Mouse (Mus musculus): ENCODE measurements around the gene Zpr1. TPM values are rescaled to one million over a fixed set of nuclear protein-coding genes. Genes with fewer than 3 reads are reported as not detected.

Zpr1 gene
- 23.4 and 27.4 TPM in 2 replicates for polyA plus RNA-seq (2015; fragmentation: Nextera tagmentation; extraction: Ambion mirVana)

DNA sequence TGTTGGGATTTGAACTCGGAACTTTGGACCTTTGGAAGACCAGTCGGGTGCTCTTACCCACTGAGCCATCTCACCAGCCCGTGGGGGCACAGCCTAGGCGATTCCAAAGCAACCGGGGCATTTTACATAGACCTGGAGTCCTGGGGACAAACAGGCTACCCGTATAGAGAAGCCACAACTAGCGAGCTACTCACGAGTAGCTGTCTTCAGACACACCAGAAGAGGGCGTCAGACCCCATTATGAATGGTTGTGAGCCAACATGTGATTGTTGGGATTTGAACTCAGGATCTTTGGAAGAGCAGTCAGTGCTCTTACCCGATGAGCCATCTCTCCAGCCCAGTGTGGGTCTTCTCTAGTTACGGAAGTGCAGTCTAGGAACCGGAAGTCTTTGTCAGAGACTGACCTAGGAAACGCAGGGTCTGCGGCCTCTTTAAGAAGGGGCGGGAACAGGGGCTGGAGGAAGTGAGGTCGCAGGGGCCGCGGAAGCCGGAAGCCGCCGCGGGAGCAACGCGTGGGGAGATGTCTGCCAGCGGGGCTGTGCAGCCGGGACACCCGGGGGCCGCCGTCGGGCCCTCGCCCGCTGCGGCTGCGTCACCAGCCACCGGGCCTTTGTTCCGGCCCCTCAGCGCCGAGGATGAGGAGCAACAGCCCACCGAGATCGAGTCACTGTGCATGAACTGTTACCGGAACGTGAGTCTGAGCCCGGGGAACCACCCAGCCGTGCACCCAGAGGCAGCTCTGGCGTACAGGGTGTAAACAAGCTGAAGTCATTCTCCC, at the start of gene Zpr1:
Zpr1 (plus strand) TSS at position 388 of the 778 bp plus-strand sequence.
- H3K4me3 ChIP-seq (replicated peaks), result peak within 1 kb of the TSS; percentile 90
- no peaks in the 10 kb centered on the region for H3K9me3 ChIP-seq (replicated peaks)
- H3K27ac ChIP-seq (replicated peaks), result peak within 1 kb of the TSS; percentile 72
- H3K27me3 ChIP-seq, result peaks cover 14% of the 10 kb centered on the region; the same call in 1 of the 2 replicates
- peak; percentile 89 for ATAC-seq (ENCODE audit: insufficient read depth)
- H3K36me3 ChIP-seq (replicated peaks), result peaks cover 36% of the 10 kb centered on the region
- WGBS (ENCODE audit: insufficient replicate concordance), result 2% methylated on average over 45 of the region's 45 CpGs
- H3K9ac ChIP-seq, result peak within 1 kb of the TSS; percentile 68
- H3K4me1 ChIP-seq (replicated peaks), result peaks cover 24% of the 10 kb centered on the region
- peak within 1 kb of the TSS; percentile 85 for H3K4me2 ChIP-seq

DNA sequence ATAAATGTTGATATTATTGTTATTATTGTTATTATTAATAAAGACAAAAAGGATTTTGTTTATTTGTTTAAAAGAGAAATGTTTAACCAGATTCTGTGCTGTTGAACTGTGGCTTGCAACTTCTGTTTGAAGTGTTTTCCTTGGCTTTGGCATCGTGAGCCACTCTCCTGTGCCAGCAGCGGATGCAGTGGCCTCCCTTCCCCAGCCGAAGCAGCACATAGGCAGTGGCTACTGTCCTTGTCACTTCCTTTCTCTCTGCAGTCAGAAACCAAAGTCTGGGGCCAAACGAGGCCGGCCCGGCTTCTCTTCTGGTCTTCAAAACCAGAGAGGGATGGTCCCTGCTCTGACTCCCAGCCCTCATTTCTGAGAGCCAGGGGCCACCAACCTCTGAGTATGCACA, 49.8 kb upstream of the Zpr1 start:
- Histone ChIP-seq H3K4me3 (replicated peaks) (no peak overlapping the region), H3K9me3 (replicated peaks) (no peaks in the 10 kb centered on the region), H3K36me3 (replicated peaks) (peaks cover 21% of the 10 kb centered on the region; the same call in 1 of the 2 replicates), H3K27me3 (no peaks in the 10 kb centered on the region), H3K4me2 (no peak overlapping the region), H3K9ac (no peak overlapping the region), H3K27ac (replicated peaks) (no peak overlapping the region), H3K4me1 (replicated peaks) (peaks cover 32% of the 10 kb centered on the region)
- ATAC-seq (ENCODE audit: insufficient read depth), result no peak
- WGBS (ENCODE audit: insufficient replicate concordance), result 66% methylated on average over 6 of the region's 6 CpGs

GRCm38 (mm10) chr9:46224101-46224500, 48.8 kb upstream of the Zpr1 start:
- no peaks in the 10 kb centered on the region for H3K27me3 ChIP-seq
- H3K4me3 ChIP-seq (replicated peaks), result no peak overlapping the region
- H3K9me3 ChIP-seq (replicated peaks), result no peaks in the 10 kb centered on the region
- no peak for ATAC-seq (ENCODE audit: insufficient read depth)
- H3K9ac ChIP-seq, result no peak overlapping the region
- peaks cover 33% of the 10 kb centered on the region for H3K4me1 ChIP-seq (replicated peaks)
- peaks cover 21% of the 10 kb centered on the region; the same call in 1 of the 2 replicates for H3K36me3 ChIP-seq (replicated peaks)
- 65% methylated on average over 3 of the region's 3 CpGs for WGBS (ENCODE audit: insufficient replicate concordance)
- no peak overlapping the region for H3K4me2 ChIP-seq
- H3K27ac ChIP-seq (replicated peaks), result peak overlapping the region; percentile 45; the same call in 1 of the 2 replicates

- H3K4me2 ChIP-seq, result no peak overlapping the region
- no peak overlapping the region for H3K4me3 ChIP-seq (replicated peaks)
- 38% methylated on average over 5 of the region's 5 CpGs for WGBS (ENCODE audit: insufficient replicate concordance)
- H3K4me1 ChIP-seq (replicated peaks), result peaks cover 35% of the 10 kb centered on the region
- H3K27ac ChIP-seq (replicated peaks), result 0 out of 2 replicates have a peak overlapping the region, but pooled peaks have one; percentile 45
- no peaks in the 10 kb centered on the region for H3K9me3 ChIP-seq (replicated peaks)
- no peak for ATAC-seq (ENCODE audit: insufficient read depth)
- no peak overlapping the region for H3K9ac ChIP-seq
- H3K36me3 ChIP-seq (replicated peaks), result 0 out of 2 replicates have a peak, but pooled peaks cover 20% of the 10 kb centered on the region
- H3K27me3 ChIP-seq, result no peaks in the 10 kb centered on the region
Observed at GRCm38 (mm10) chr9:46224945-46225660, 47.8 kb upstream of the Zpr1 start.

DNA sequence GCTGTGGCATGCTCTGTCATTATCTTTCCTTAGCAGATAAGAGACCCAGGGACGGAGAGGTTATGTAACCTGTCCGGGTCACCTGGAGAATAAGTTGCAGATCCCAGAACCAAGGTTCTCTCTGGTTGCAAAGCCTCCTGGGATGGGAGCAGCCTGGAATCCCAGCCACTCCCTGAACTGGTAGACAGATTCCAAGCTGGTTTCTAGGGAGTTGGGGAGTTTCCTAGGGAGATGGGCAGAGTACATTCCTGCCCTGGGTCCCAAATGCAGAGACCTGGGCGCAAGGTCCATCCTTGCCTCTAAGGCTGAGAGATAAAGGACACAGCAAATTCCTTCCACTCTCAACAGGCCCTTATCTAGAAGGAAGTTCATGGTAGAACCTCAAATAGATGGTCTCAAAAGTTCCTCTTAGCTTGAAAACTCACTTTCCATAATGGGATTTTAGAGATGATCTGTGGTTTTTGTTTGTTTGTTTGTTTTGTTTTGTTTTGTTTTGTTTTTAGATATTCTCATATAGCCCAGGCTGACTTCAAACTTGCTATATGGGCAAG, 45.7 kb upstream of the Zpr1 start:
- H3K9me3 ChIP-seq (replicated peaks), result no peaks in the 10 kb centered on the region
- H3K27me3 ChIP-seq, result no peaks in the 10 kb centered on the region; the same call in 1 of the 2 replicates
- H3K9ac ChIP-seq, result no peak overlapping the region
- no peak overlapping the region for H3K27ac ChIP-seq (replicated peaks)
- H3K4me1 ChIP-seq (replicated peaks), result peaks cover 27% of the 10 kb centered on the region
- H3K36me3 ChIP-seq (replicated peaks), result 0 out of 2 replicates have a peak, but pooled peaks cover 3% of the 10 kb centered on the region
- no peak overlapping the region for H3K4me2 ChIP-seq
- no peak for ATAC-seq (ENCODE audit: insufficient read depth)
- no peak overlapping the region for H3K4me3 ChIP-seq (replicated peaks)
- WGBS (ENCODE audit: insufficient replicate concordance), result 43% methylated on average over 3 of the region's 3 CpGs

GRCm38 (mm10) chr9:46228491-46228890, 44.4 kb upstream of the Zpr1 start, which contains the start of gene Apoa1:
Gene Apoa1 (plus strand): TSS chr9:46228580.
- Histone ChIP-seq H3K4me3 (replicated peaks) (peak within 1 kb of the TSS; percentile 49), H3K9me3 (replicated peaks) (no peaks in the 10 kb centered on the region), H3K27me3 (no peaks in the 10 kb centered on the region; the same call in 1 of the 2 replicates), H3K9ac (peak within 1 kb of the TSS; percentile 40; the same call in 1 of the 2 replicates), H3K4me1 (replicated peaks) (peaks cover 30% of the 10 kb centered on the region), H3K27ac (replicated peaks) (peak within 1 kb of the TSS; percentile 51), H3K4me2 (peak within 1 kb of the TSS; percentile 68), H3K36me3 (replicated peaks) (no peaks in the 10 kb centered on the region)
- ATAC-seq (ENCODE audit: insufficient read depth), result peak; percentile 69
- WGBS (ENCODE audit: insufficient replicate concordance), result 55% methylated on average over 9 of the region's 9 CpGs

DNA sequence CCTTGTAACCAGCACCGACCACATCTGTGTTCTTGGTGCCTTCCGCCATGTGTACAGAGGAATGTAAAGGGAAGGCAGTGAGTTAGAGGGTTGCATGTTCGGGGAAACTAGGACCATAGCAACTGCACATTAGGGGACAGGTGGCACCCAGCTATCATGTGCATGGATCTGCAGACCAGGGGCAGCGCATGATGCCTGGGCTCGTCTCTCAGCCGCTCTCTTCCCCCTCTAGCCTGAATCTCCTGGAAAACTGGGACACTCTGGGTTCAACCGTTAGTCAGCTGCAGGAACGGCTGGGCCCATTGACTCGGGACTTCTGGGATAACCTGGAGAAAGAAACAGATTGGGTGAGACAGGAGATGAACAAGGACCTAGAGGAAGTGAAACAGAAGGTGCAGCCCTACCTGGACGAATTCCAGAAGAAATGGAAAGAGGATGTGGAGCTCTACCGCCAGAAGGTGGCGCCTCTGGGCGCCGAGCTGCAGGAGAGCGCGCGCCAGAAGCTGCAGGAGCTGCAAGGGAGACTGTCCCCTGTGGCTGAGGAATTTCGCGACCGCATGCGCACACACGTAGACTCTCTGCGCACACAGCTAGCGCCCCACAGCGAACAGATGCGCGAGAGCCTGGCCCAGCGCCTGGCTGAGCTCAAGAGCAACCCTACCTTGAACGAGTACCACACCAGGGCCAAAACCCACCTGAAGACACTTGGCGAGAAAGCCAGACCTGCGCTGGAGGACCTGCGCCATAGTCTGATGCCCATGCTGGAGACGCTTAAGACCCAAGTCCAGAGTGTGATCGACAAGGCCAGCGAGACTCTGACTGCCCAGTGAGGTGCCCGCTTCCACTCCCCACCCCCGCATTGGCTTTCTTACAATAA, 43.1 kb upstream of the Zpr1 start:
- Histone ChIP-seq H3K4me1 (replicated peaks) (peaks cover 18% of the 10 kb centered on the region), H3K9me3 (replicated peaks) (no peaks in the 10 kb centered on the region), H3K9ac (peak overlapping the region; percentile 40), H3K4me3 (replicated peaks) (peak overlapping the region; percentile 49), H3K27ac (replicated peaks) (peak overlapping the region; percentile 51), H3K4me2 (peak overlapping the region; percentile 68), H3K36me3 (replicated peaks) (no peaks in the 10 kb centered on the region), H3K27me3 (no peaks in the 10 kb centered on the region; the same call in 1 of the 2 replicates)
- peak; percentile 34; the same call in 1 of the 2 replicates for ATAC-seq (ENCODE audit: insufficient read depth)
- 12% methylated on average over 37 of the region's 37 CpGs for WGBS (ENCODE audit: insufficient replicate concordance)

DNA sequence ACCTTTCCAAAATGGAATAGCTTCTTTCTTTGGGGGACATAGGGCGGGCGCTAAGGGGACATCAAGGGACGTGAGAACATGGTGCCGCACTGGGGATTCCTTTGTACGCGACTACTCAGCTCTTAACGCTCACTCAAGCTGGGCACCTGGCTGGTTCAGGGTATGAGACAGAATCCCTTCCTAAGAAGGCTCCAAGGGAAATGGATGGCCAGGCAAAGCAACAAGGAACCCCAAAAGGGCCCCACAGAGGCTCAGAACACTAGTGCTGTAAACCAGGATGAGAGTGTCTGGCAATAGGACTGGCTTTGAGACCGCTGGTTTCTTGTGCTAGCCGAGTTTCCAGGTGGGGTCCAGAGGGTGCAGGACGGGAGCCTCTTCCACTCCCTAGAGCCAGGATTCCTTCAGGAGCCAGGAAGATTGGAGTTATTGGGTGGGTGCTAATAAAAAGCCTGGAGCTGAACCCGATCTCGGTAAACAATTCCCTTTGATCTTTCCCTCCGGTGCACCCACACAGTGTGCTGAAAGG, 42.4 kb upstream of the Zpr1 start:
- Histone ChIP-seq H3K4me3 (replicated peaks) (peak overlapping the region; percentile 49), H3K27me3 (no peaks in the 10 kb centered on the region; the same call in 1 of the 2 replicates), H3K27ac (replicated peaks) (peak overlapping the region; percentile 51), H3K4me1 (replicated peaks) (peaks cover 22% of the 10 kb centered on the region), H3K9ac (peak overlapping the region; percentile 40; the same call in 1 of the 2 replicates), H3K9me3 (replicated peaks) (no peaks in the 10 kb centered on the region), H3K4me2 (peak overlapping the region; percentile 68), H3K36me3 (replicated peaks) (no peaks in the 10 kb centered on the region)
- 33% methylated on average over 13 of the region's 13 CpGs for whole genome bisulfite sequencing (ENCODE audit: insufficient replicate concordance)
- ATAC-seq (ENCODE audit: insufficient read depth), result no peak

GRCm38 (mm10) chr9:46235196-46235595, 37.7 kb upstream of the Zpr1 start:
- H3K4me1 ChIP-seq (replicated peaks), result peaks cover 22% of the 10 kb centered on the region
- H3K27me3 ChIP-seq, result no peaks in the 10 kb centered on the region; the same call in 1 of the 2 replicates
- H3K9me3 ChIP-seq (replicated peaks), result no peaks in the 10 kb centered on the region
- H3K4me2 ChIP-seq, result no peak overlapping the region
- no peak overlapping the region for H3K4me3 ChIP-seq (replicated peaks)
- 63% methylated on average over 6 of the region's 6 CpGs for WGBS (ENCODE audit: insufficient replicate concordance)
- 0 out of 2 replicates have a peak overlapping the region, but pooled peaks have one; percentile 43 for H3K27ac ChIP-seq (replicated peaks)
- H3K36me3 ChIP-seq (replicated peaks), result no peaks in the 10 kb centered on the region
- no peak overlapping the region for H3K9ac ChIP-seq
- ATAC-seq (ENCODE audit: insufficient read depth), result no peak

DNA sequence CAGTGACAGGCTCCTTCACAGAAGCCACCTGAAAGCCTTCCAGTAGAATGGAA, 37.4 kb upstream of the Zpr1 start, which contains the start of gene Apoc3:
Apoc3 (minus strand) TSS at position 41 of the 53 bp plus-strand sequence.
- H3K27me3 ChIP-seq, result no peaks in the 10 kb centered on the region; the same call in 1 of the 2 replicates
- no peaks in the 10 kb centered on the region for H3K9me3 ChIP-seq (replicated peaks)
- H3K36me3 ChIP-seq (replicated peaks), result no peaks in the 10 kb centered on the region
- H3K4me3 ChIP-seq (replicated peaks), result no peak within 1 kb of the TSS
- H3K4me1 ChIP-seq (replicated peaks), result peaks cover 19% of the 10 kb centered on the region
- no peak for ATAC-seq (ENCODE audit: insufficient read depth)
- no peak within 1 kb of the TSS for H3K4me2 ChIP-seq
- no peak within 1 kb of the TSS for H3K9ac ChIP-seq
- H3K27ac ChIP-seq (replicated peaks), result 0 out of 2 replicates have a peak within 1 kb of the TSS, but pooled peaks have one; percentile 43
